Mouse (Mus musculus) spleen, adult 2 months (tissue): ENCODE data around the gene Hk1.

Experiments
- CTCF ChIP-seq: fragments of 200-500 bp; IDR thresholded peaks from 2 replicates; pipeline ENCODE4 v1.5.1; 2011; ENCODE audit warnings: mild to moderate bottlenecking, inconsistent platforms; ENCODE audit not compliant: insufficient read depth, insufficient read length, insufficient replicate concordance; ENCODE audit errors: extremely low read depth
- POLR2A ChIP-seq: fragments of 200-500 bp; IDR thresholded peaks from 2 replicates; pipeline ENCODE4 v1.6.1; 2011; ENCODE audit warnings: low read depth, low read length, inconsistent platforms

DNA sequence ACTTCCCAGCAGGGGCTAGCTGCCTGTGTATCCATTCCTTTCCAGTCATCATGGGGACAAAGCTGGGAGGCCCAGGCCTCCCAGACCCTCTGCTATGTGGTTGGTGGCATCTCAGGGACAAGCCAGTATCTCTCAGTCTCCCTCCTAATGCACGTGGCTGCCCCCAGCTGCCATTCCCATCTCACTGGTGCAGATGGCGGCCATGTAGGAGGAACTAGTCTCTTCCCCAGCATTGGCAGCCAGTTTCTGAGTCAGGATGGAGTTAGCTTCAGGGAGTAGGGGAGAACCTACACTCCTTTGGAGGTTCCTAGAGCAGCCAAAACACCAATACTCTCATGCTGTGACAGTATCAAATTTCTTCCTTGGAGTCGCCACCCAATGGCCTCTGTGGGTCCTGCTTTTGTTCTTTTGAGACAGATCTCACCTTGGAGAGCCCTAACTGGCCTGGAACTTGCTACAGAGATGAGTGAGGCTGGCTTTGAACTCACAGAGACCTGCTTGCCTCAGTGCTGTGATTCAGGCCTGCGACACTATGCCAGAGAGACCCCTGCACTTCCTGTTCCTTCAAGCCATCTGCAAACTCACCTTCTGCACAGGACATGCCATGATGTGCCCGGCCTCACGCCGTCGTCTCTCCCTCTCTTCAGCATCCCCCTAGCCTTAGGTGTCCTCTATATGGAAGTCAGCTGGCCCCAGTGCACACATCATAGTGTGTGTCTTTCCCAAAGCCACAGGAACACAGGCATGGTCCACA is 52.7 kb downstream of the Hk1 start:
- TF ChIP-seq CTCF: no peak
- no peak for TF ChIP-seq POLR2A
